Mouse (Mus musculus) heart, adult 11 months (tissue): Measurements from ENCODE around the gene Armc8.

Experiments used
- DNase-seq: peaks from one replicate; pipeline ENCODE4 v3.0.0; 2022

Armc8 gene

DNA sequence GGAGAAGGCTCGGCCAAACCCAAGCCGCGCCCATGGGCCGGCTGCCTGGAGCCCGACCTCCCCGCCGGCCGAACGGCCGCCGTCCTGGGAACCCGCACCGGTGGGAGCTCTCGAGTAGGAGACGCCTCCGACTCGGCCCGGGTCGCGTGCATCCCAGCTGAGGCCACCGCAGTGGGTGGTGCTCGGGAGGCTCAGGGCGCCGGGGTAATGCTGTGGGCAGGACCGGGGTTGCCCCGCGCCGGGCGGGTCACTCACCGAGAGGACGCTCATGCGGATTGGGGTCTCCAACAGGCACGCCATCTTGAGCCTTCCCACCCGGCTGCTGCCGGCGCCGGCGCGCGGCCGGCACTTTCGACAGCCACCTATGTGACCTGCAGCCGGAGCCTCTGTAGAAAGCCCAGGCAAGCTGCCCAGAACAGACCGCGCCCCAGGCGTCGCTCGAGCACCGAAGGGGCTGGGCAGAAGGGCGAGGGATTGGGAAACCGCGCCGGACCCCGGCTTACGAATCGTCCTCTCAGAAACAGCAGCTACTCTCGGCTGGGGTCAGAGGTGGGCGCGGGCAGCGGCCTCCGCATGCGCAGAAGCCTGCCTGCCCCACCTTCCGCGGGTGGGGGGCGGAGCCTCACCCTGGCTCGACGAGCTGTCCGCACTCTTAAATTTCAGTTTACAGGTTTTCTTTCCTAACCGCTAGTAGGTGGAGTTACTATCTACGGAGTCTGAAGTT is at the start of gene Armc8:
Armc8 (minus strand) TSS at position 553 of the 724 bp plus-strand sequence.
- peak; percentile 99 for DNase-seq

DNA sequence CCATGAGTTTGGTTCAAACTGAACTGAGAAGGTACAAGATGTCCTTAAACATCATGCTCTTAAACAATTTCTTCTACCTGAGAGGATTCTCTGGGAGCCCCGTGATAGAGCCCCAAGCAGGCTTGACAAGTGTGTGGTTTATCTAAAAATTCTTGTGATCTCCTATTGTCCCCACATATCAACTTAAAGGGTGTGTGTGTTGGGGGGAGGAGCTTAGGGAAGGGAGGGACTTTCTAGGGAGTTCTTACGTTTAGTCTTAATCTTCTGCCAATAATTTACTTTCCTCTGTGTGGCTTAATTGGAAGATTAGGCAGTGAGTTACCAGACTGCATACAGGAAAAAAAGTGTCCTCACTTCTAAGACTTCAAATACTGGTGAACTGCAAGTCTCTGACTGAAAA is 43.5 kb upstream of the Armc8 start, which contains the start of gene A4gnt:
A4gnt (plus strand) TSS at position 301 of the 400 bp plus-strand sequence.
- peak; percentile 14 for DNase-seq

DNA sequence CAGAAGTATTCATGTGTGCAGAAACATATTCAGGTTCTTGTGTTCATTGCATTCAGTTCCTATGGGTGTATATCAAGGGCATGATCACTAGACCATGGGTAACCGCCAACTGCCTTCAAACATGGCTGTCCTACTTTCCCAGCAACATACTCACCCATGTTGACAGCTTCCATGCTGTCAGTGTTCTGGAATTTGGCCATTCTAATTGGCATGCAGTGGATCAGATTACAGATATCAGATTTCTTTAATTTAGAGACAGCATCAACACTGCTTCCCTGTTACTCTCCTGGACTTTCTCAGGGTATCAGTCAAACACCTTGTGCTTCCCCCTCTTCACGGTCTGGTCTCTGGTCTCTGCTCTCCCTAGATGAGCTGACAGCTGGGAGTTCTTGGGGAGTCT is 34.9 kb upstream of the Armc8 start:
- DNase-seq: peak; percentile 33

DNA sequence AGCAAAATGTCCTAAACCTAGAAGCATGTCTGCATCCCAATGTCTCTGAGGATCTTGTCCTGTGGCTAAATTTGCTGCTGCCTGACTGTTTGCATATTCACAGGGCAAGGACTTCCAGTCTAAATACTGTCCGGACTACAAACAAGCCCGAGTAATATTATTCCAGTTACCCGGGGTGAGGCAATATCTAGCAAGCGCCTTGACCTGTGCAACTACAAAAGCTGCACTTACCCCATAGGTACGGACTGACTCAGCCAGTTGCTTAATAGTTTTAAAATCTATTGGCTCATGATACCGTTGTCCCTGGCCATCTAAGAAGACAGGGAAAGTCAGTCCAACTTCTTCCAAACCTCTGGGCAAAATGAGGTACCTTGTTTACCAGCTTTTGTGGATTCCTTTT is 30.4 kb upstream of the Armc8 start:
- DNase-seq: peak; percentile 35

- DNase-seq: no peak
These were observed 22.4 kb upstream of the Armc8 start for GRCm38 (mm10) chr9:99591144-99591543.

DNA sequence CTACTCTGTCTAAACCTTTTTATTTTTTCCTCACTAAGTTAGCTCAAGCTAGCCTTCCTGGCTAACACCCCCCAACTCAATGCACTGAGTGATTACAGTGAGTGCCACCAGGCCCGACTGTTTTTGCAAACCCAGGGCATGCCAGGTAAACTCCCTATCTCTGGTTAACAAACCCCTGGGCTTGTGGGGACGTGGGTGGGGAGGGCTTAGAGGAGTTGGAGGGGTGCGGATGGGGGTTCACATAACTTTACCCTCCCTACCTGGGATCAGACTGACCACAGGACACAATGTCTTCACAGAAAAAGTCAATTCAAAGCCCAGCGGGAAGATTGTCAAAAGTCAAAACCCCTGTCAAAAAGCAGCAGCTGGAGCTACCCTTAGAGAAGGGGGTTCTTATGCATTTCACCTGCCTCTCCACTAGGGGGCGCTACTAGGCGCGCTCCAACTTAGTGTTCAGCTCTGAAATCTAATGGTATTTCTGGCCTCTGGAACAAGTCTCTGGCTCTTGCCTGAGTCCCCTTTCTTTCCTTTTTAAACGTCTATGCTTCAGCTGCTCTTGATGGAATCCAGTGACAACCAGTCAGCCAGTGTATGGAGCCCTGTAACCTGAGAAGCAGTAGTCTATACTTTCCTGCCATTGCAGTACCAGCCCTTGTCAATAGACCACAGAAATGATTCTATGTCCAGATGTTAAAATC is 19.0 kb upstream of the Armc8 start:
- DNase-seq: no peak

DNA sequence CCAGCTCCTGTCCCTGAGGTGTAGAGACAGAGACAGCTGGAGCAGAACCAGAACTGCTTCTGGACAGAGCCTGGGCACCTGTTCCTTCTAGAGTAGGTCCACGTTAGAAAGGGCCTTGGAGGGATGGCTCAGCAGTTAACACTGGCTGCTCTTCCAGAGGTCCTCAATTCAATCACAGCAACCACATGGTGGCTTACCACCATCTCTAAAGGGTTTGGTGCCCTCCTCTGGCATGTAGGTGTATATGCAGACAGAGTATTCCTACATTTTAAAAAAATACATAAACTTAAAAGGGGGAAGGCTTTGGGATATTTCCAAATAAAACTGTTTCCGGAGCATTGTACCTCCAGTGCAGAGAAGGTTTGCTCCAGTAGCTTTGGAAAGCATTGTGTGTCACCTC is 12.0 kb upstream of the Armc8 start:
- no peak for DNase-seq

DNA sequence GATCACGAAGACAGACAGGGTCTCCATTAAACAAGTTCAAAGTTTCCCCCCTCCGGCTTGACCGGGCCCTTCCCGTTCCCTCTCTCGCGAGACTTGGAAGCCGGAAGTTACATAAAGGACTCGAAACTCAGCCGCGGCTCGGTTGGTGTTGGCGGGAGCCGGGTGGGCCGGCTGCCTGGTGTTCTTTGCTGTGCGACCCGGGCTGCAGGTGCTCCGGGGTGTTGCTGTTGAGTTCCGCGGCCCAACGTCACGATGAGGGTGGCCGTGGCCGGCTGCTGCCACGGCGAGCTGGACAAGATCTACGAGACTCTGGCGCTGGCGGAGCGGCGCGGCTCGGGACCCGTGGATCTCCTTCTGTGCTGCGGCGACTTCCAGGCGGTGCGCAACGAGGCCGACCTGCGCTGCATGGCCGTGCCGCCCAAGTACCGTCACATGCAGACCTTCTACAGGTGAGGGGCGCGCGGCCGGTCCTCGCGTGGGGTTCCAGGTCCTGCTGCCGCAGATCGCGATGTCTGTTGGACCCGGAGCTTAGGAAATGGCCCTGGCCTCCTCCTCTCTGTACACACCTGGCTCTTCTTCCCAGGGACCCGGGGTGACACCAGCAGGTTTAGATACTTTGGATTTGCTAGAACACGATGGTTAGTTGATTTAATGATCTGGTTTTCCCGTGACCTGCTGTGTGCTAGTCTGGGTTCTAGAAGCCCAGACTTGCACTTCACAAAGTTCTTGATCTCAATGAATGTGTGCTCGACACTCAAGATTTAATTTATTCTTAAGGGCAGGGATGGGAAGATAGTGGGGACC is 7.2 kb upstream of the Armc8 start, which contains the start of gene Dbr1:
Dbr1 (plus strand) TSS at position 123 of the 804 bp plus-strand sequence.
- DNase-seq: peak; percentile 99

GRCm38 (mm10) chr9:99569071-99569397 is 335 bp upstream of the Armc8 start:
- no peak for DNase-seq

GRCm38 (mm10) chr9:99568023-99568346 is 714 bp downstream of the Armc8 start:
- DNase-seq: no peak

- DNase-seq: peak; percentile 89
These were observed 5.0 kb downstream of the Armc8 start for GRCm38 (mm10) chr9:99563714-99564113.

DNA sequence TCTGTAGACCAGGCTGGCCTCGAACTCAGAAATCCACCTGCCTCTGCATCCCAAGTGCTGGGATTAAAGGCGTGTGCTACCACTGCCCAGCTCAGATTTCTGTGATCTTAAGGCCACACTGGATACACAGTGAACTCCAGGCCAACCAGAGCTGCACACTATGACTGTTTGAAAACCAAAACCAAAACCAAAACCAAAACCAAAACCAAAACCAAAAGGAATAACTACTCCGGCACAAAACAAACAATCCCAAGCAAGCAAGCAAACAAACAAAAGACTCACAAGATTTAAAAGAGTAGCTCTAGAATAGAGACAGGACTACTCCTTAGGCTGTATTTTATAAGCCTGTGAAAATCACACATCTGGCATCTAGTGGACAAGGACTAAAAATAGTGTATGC is 8.3 kb downstream of the Armc8 start:
- DNase-seq: no peak

GRCm38 (mm10) chr9:99559557-99559904 is 9.2 kb downstream of the Armc8 start:
- no peak for DNase-seq

DNA sequence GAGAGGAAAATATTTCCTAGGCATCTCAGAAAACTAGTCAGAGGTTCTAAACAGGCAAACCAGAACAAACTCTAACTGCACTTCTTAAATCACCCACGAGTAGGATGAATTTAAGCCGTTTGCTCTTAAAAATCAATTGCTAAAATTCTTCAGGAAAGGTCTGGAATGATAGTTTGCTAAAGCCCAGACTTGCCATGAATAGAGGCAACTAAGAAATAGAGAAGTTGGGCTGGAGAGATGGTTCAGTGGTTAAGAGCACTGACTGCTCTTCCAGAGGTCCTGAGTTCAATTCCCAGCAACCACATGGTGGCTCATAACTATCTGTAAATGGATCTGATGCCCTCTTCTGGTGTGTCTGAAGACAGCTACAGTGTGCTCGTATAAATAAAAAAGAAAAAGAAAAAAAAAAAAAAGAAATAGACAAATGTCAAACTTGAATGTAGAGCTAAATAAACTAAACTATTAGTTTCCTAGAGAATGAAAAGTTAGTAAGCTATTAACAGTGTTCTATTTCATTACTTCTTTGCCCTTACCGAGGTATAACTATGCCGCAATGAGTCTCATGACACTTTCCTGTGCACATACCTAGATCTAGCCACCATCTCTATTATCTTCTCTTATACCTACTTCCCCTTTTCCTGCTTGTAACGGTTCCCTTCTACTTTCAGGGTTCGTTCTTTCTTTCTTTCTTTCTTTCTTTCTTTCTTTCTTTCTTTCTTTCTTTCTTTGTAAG is 9.7 kb downstream of the Armc8 start:
- DNase-seq: no peak

DNA sequence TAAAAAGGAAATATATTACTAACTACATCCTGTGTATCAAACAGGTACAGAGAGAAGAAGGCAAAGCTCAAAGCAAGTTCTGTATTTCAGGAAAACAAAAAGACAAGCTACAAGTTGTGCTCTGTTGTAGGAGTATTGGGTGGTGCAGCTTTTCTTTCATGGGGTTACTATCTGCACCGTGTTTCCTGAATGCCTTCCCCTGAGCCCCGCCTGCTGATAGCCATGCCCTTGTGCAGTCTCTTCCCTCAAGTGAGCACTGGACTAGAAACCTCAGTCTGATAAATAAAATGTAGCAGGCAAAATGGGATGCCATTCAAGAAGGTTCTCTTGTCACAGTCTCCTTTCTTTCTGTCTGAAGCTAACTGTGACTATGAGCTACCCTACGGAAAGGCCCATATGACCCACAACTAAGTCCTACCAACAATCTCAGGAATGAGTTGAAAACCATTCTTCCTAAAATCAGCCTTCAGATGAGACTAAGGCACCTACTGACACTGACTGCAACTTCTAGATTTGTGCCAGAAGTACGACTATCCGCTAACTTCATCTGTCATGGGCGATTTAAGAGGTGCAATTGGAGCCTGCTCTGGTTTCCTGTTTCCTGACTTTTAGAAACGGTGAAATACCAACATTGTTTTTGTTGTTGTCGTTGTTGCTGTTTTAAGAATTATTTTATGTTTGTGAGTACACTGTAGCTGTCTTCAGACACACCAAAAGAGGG is 11.0 kb downstream of the Armc8 start:
- no peak for DNase-seq

DNA sequence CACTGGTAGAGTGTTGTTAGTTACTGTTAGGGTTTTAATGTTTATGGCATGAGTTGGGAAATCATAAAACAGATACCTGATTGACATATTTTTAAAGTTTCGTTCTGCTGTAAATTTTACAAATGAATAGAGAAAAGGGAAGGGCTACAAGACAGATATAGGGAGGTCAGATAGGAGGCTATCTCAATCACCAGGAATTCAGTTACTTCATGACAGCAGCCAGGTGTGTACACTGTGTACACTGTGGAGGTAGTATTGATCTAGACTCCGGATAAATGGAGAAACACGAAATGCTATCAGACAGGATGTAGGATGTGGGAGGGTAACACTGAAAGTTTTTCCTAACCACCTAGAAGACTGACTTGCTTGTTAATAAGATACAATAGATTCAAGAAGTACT is 13.4 kb downstream of the Armc8 start:
- no peak for DNase-seq

DNA sequence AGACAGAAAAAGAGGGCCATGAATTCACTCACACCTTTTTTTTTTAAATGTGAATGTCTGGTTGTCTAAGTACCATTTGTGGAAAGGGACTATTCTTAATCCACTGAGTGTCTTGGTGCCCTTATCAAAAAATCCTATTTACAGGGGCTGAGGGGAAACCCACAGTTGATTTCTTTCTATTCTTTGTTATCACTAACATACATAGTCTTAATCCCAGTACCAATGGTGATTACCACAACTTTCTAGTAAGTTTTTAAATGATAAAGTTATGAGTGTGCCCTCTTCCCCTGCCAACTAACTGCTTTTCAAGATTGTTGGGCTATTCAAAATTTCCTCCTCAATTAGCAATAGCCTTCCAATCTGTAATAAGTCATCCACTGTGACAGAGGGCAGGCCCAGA is 14.6 kb downstream of the Armc8 start:
- no peak for DNase-seq

GRCm38 (mm10) chr9:99553049-99553448 is 15.7 kb downstream of the Armc8 start:
- no peak for DNase-seq

DNA sequence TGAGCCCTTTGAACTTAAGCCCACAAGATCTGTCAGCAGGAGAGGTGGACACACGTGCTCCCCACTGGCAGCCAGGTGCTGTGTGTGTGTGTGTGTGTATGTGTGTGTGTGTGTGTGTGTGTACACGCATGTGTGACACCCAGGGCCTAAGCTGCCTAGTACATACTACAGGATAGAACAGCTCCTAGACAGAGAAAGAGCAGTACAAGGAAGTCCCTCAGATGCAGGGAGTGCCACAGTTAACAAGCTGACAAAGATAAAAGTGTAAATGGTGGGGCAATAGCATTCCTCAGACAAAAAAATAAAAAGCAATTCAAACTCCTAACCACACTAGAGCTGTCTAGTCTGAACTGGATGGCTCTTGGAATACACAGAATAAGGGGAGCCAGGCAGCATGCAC is 16.6 kb downstream of the Armc8 start:
- DNase-seq: no peak

- DNase-seq: no peak
These were observed 22.4 kb downstream of the Armc8 start for GRCm38 (mm10) chr9:99546259-99546658.

- no peak for DNase-seq
These were observed 36.8 kb downstream of the Armc8 start for GRCm38 (mm10) chr9:99531865-99532264.

DNA sequence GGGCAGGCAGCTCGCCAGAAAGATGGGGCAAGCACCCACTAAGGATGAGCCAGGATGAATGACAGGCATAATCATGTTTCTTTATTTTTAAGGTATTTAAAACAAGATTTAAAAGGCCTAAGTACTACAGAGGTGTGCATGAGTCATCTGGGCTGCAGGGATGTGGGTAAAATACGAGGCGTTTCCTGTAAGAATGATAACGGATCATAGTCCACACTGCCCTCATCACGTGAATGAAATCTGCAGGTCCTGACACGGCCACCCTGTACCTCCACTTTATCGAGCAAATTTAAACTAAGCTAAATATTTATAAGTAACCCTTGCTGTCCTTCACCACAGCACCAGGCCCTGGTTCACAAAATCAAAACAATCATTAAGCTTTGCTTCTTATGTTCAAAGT is 62.8 kb downstream of the Armc8 start:
- DNase-seq: peak; percentile 56

- peak; percentile 86 for DNase-seq
These were observed 69.4 kb downstream of the Armc8 start for GRCm38 (mm10) chr9:99499336-99499735.
